Mouse (Mus musculus) G1E (cell line): ENCODE results near the gene Cfd.

Source experiments
- CTCF ChIP-seq: IDR thresholded peaks from 2 replicates; pipeline ENCODE4 v1.5.1; 2012; ENCODE audit warnings: low read depth, low read length, inconsistent platforms, mixed read lengths
- GATA1 ChIP-seq: IDR thresholded peaks from 2 replicates; pipeline ENCODE4 v1.6.1; 2012; ENCODE audit warnings: borderline replicate concordance, low read length, inconsistent platforms, mixed read lengths
- GATA2 ChIP-seq: IDR thresholded peaks from 2 replicates; pipeline ENCODE4 v1.6.1; 2012; ENCODE audit warnings: low read depth, low read length, inconsistent platforms, borderline replicate concordance
- POLR2AphosphoS5 ChIP-seq: IDR thresholded peaks from 2 replicates; pipeline ENCODE4 v1.6.1; 2012; ENCODE audit warnings: low read depth, low read length, inconsistent platforms; ENCODE audit not compliant: insufficient replicate concordance

GRCm38 (mm10) chr10:79906712-79907111, 16.1 kb downstream of the Cfd start:
- TF ChIP-seq GATA1 (no peak), CTCF (no peak), POLR2AphosphoS5 (no peak), GATA2 (no peak)
